Mouse (Mus musculus) embryonic facial prominence, embryonic 11.5 days (tissue): ENCODE measurements around the gene Mgea5. TPM values are rescaled to one million over a fixed set of nuclear protein-coding genes. Genes with fewer than 3 reads are reported as not detected.
A peak's percentile ranks its signal among the peaks of the same experiment; 100 is the strongest.

Experiments used
- ATAC-seq: fragments of 200-750 bp; cut with Nextera tagmentation; replicated peaks from 2 replicates; pipeline ENCODE4 v1.8.0; 2017; ENCODE audit warnings: low read depth; ENCODE audit not compliant: insufficient number of reproducible peaks, low FRiP score, low TSS enrichment
- DNase-seq: peaks from one replicate; pipeline ENCODE4 v3.0.0-alpha.2; 2015; ENCODE audit warnings: low spot score
- H3K27ac ChIP-seq: fragments of 300-500 bp; sonication (generic); replicated peaks from 2 replicates; pipeline ENCODE4 v1.5.1; 2014; ENCODE audit warnings: mild to moderate bottlenecking, low read depth, low read length, control low read depth
- H3K27me3 ChIP-seq: fragments of 300-500 bp; sonication (generic); 2 replicates; pipeline ENCODE4 v1.6.1; 2014; ENCODE audit warnings: mild to moderate bottlenecking, low read length, moderate library complexity, mixed read lengths; ENCODE audit not compliant: control insufficient read depth, insufficient read depth
- H3K36me3 ChIP-seq: fragments of 300-500 bp; sonication (generic); replicated peaks from 2 replicates; pipeline ENCODE4 v1.6.1; 2014; ENCODE audit warnings: low read depth, mild to moderate bottlenecking, low read length, moderate library complexity, mixed read lengths; ENCODE audit not compliant: control insufficient read depth, insufficient read depth
- H3K4me1 ChIP-seq: fragments of 300-500 bp; sonication (generic); 2 replicates; pipeline ENCODE4 v1.6.1; 2014; ENCODE audit warnings: low read length, mixed read lengths; ENCODE audit not compliant: control insufficient read depth, insufficient read depth
- H3K4me2 ChIP-seq: fragments of 300-500 bp; sonication (generic); 2 replicates; pipeline ENCODE4 v1.6.1; 2014; ENCODE audit warnings: low read depth, mild to moderate bottlenecking, control low read depth, low read length, moderate library complexity
- H3K4me3 ChIP-seq: fragments of 300-500 bp; sonication (generic); 2 replicates; pipeline ENCODE4 v1.5.1; 2014; ENCODE audit warnings: low read depth, low read length, control low read depth
- H3K9ac ChIP-seq: fragments of 300-500 bp; sonication (generic); replicated peaks from 2 replicates; pipeline ENCODE4 v1.6.1; 2014; ENCODE audit warnings: mild to moderate bottlenecking, control low read depth, low read length
- H3K9me3 ChIP-seq: fragments of 300-500 bp; sonication (generic); replicated peaks from 2 replicates; pipeline ENCODE4 v1.6.1; 2016; ENCODE audit warnings: mild to moderate bottlenecking, low read length, inconsistent platforms, mixed read lengths; ENCODE audit not compliant: control insufficient read depth
- WGBS: fragments of 180-500 bp; shearing (Covaris S2); extraction: QIAGEN DNeasy Blood & Tissue Kit; methylation state at CpG from one replicate; pipeline ENCODE4 v1.1.7; 2014; 5-methylcytosine and 5-hydroxymethylcytosine counted together
- polyA plus RNA-seq: library from polyadenylated mRNA; unstranded; fragments of >200 nt; fragmentation: Nextera tagmentation; extraction: Ambion mirVana; gene quantifications from 2 replicates; pipeline ENCODE4 v1.2.1, GENCODE M21; 2014

Gene Mgea5
- polyA plus RNA-seq, 1 experiment from 2014 or later, result 58.8 TPM

- ATAC-seq, result peak; percentile 56
- DNase-seq, result peak; percentile 74
Observed at GRCm38 (mm10) chr19:45782315-45783001, 1.2 kb downstream of the Mgea5 start.

DNA sequence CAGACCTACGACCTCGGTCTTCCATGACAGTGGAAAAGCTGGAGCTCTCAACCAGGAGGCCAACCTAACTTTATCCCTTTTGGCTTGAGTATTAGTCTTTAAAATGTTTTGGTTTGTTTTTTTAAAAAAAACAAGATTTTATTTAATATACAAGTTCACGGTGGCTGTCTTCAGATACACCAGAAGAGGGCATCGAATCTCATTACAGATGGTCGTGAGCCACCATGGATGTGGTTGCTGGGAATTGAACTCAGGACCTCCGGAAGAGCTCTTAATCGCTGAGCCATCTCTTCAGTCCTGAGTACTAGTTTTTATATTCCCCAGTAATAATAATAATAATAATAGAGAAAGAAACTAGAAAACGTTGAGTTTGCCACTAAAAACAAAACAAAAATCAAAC lies 2.0 kb downstream of the Mgea5 start:
- Histone ChIP-seq H3K9ac (no peak overlapping the region), H3K4me1 (no peaks in the 10 kb centered on the region), H3K4me3 (peak overlapping the region; percentile 69), H3K36me3 (0 out of 2 replicates have a peak, but pooled peaks cover 2% of the 10 kb centered on the region), H3K27ac (no peak overlapping the region), H3K4me2 (peak overlapping the region; percentile 56), H3K9me3 (no peaks in the 10 kb centered on the region), H3K27me3 (no peaks in the 10 kb centered on the region)
- ATAC-seq, result no peak
- peak; percentile 9 for DNase-seq
- 71% methylated on average over 8 of the region's 8 CpGs for WGBS

More at GRCm38 (mm10) chr19:45782315-45783001, 1.2 kb downstream of the Mgea5 start:
- Histone ChIP-seq H3K9ac (peak overlapping the region; percentile 93), H3K36me3 (0 out of 2 replicates have a peak, but pooled peaks cover 2% of the 10 kb centered on the region), H3K4me2 (peak overlapping the region; percentile 56), H3K4me3 (peak overlapping the region; percentile 69), H3K27ac (peak overlapping the region; percentile 93), H3K9me3 (no peaks in the 10 kb centered on the region), H3K27me3 (no peaks in the 10 kb centered on the region), H3K4me1 (no peaks in the 10 kb centered on the region)
- WGBS, result under 1% methylated on average over 32 of the region's 36 CpGs

GRCm38 (mm10) chr19:45780350-45780915 lies 3.2 kb downstream of the Mgea5 start:
- Histone ChIP-seq H3K4me1 (no peaks in the 10 kb centered on the region), H3K27me3 (no peaks in the 10 kb centered on the region), H3K4me3 (no peak overlapping the region), H3K9ac (no peak overlapping the region), H3K4me2 (no peak overlapping the region), H3K36me3 (peaks cover 2% of the 10 kb centered on the region; the same call in 1 of the 2 replicates), H3K27ac (no peak overlapping the region), H3K9me3 (no peaks in the 10 kb centered on the region)
- ATAC-seq, result no peak
- 93% methylated on average over 13 of the region's 13 CpGs for whole genome bisulfite sequencing
- DNase-seq, result no peak

GRCm38 (mm10) chr19:45775486-45775885 lies 8.2 kb downstream of the Mgea5 start:
- Histone ChIP-seq H3K4me1 (no peaks in the 10 kb centered on the region), H3K4me2 (no peak overlapping the region), H3K9me3 (no peaks in the 10 kb centered on the region), H3K27ac (no peak overlapping the region), H3K27me3 (no peaks in the 10 kb centered on the region), H3K9ac (no peak overlapping the region), H3K36me3 (peaks cover 11% of the 10 kb centered on the region), H3K4me3 (no peak overlapping the region)
- 84% methylated on average over 2 of the region's 2 CpGs for WGBS
- ATAC-seq, result no peak
- no peak for DNase-seq

DNA sequence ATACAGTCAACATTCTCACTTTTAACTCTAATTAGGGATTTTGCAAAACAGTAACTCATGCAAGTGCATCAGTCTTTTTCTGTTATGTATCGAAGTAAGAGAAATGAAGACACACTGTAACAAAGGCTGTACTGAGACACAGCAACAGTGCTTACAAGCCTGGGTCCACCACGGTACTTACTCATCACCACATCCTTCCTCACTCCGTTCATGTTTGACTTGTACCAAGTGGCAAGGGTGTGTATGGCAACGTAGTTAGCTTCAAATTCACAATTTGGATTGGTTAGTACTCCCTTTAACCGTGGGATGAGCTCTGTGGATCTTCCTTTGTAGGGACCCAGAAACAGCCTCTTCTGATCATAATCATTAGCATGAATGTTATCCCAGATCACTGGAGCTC lies 12.1 kb downstream of the Mgea5 start:
- DNase-seq (no peak), ATAC-seq (no peak)
- Histone ChIP-seq H3K36me3 (peaks cover 18% of the 10 kb centered on the region), H3K4me1 (no peaks in the 10 kb centered on the region), H3K27ac (no peak overlapping the region), H3K9me3 (no peaks in the 10 kb centered on the region), H3K4me3 (no peak overlapping the region), H3K27me3 (no peaks in the 10 kb centered on the region), H3K9ac (no peak overlapping the region), H3K4me2 (no peak overlapping the region)
- 91% methylated on average over 5 of the region's 5 CpGs for WGBS

DNA sequence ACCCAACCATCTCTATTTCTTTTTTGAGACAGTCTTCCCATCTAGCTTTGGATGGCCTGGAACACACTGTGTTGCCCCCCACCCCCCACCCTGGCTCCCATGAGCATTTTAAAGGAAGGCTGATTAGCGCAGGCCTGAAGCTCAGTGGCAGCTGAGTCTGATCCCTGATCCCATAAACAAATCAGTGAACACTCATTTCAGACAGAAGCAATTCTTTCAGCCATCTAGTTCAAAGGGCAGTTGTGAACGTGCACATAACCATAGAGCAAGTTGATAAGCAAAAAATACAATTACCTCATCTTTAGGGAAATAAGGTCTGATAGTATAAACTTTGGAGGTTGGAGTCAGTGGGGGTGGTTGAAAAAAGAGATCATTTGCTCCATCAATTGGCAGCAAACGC lies 22.8 kb downstream of the Mgea5 start:
- Histone ChIP-seq H3K27ac (no peak overlapping the region), H3K9ac (no peak overlapping the region), H3K4me1 (no peaks in the 10 kb centered on the region), H3K36me3 (peaks cover 22% of the 10 kb centered on the region), H3K4me2 (no peak overlapping the region), H3K27me3 (no peaks in the 10 kb centered on the region), H3K4me3 (no peak overlapping the region), H3K9me3 (no peaks in the 10 kb centered on the region)
- WGBS, result 92% methylated on average over 3 of the region's 3 CpGs
- ATAC-seq (no peak), DNase-seq (no peak)

DNA sequence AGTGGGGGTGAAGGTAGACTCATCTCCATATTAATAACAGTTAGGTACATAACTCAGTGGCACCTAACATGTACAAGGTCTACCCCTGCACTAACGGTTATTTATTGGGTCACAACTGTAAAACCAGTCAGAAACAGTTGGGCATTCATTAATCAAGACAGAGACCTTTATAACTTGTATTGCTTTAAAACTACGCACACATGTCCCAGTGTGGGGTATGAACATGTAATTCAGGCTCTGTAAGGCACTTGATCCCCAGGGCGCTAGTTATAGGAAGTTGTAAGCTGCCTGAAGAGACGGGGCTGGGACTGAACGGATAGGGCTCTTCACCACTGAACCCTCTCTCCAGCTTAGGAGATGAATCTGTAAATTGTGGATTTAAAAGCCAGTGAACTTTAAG lies 25.0 kb downstream of the Mgea5 start:
- Histone ChIP-seq H3K4me2 (no peak overlapping the region), H3K27me3 (no peaks in the 10 kb centered on the region), H3K9ac (no peak overlapping the region), H3K36me3 (peaks cover 19% of the 10 kb centered on the region), H3K27ac (no peak overlapping the region), H3K4me1 (no peaks in the 10 kb centered on the region), H3K4me3 (no peak overlapping the region), H3K9me3 (no peaks in the 10 kb centered on the region)
- 95% methylated on average over 5 of the region's 5 CpGs for WGBS
- ATAC-seq (no peak), DNase-seq (no peak)

- Histone ChIP-seq H3K36me3 (peaks cover 8% of the 10 kb centered on the region), H3K9me3 (no peaks in the 10 kb centered on the region), H3K27ac (no peak overlapping the region), H3K4me1 (no peaks in the 10 kb centered on the region), H3K4me3 (no peak overlapping the region), H3K9ac (no peak overlapping the region), H3K4me2 (no peak overlapping the region), H3K27me3 (no peaks in the 10 kb centered on the region)
- ATAC-seq (no peak), DNase-seq (no peak)
- 89% methylated on average over 3 of the region's 3 CpGs for WGBS
Observed at GRCm38 (mm10) chr19:45753551-45753950, 30.1 kb downstream of the Mgea5 start.
